Mouse (Mus musculus): ENCODE measurements around the gene Camk2b. TPM values are rescaled to one million over a fixed set of nuclear protein-coding genes. Genes with fewer than 3 reads are reported as not detected.

The Camk2b gene
- polyA plus RNA-seq, 1 experiment from 2014 or later, result 1.4 TPM

DNA sequence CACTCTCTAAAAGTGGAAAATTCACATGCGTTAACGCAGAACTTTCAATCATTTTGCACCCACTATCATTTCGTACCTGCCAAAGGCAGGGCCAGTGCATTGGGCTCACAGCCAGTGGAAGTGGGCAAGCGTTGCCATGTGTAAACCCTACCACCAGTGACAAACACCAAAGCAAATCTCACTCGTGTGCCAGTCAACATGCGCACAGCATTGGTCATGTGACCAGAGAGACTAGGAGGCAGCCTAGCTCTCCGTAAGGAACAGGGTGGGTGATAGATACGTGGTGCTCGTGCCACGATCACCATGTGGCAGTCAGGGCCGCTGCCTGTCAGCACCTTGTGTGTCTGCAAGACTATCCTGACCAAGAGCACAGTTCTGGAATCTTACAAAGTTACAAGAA lies 3.8 kb downstream of the Camk2b start:
- 72% methylated on average over 11 of the region's 11 CpGs for WGBS (ENCODE audit: insufficient replicate concordance)
- Histone ChIP-seq H3K9ac (ENCODE audit: low read depth, low read length) (no peak overlapping the region), H3K4me2 (ENCODE audit: low read depth, low read length) (no peak overlapping the region), H3K4me1 (ENCODE audit: control insufficient read depth, low read depth, low read length) (no peaks in the 10 kb centered on the region), H3K27me3 (ENCODE audit: control insufficient read depth, insufficient read depth, low read depth, low read length) (peaks cover 46% of the 10 kb centered on the region), H3K4me3 (ENCODE audit: low read depth, low read length) (no peak overlapping the region), H3K36me3 (ENCODE audit: control insufficient read depth, insufficient read depth) (no peaks in the 10 kb centered on the region), H3K9me3 (replicated peaks; ENCODE audit: control insufficient read depth, low read length) (no peaks in the 10 kb centered on the region), H3K27ac (ENCODE audit: low read length) (no peak overlapping the region)
- ATAC-seq (ENCODE audit: low read depth), result no peak

GRCm38 (mm10) chr11:6061891-6062290 lies 4.3 kb downstream of the Camk2b start:
- ATAC-seq (ENCODE audit: low read depth), result no peak

GRCm38 (mm10) chr11:6059162-6059561 lies 7.0 kb downstream of the Camk2b start:
- Histone ChIP-seq H3K27me3 (ENCODE audit: control insufficient read depth, insufficient read depth, low read depth, low read length) (peaks cover 15% of the 10 kb centered on the region), H3K9me3 (replicated peaks; ENCODE audit: control insufficient read depth, low read length) (no peaks in the 10 kb centered on the region), H3K4me1 (ENCODE audit: control insufficient read depth, low read depth, low read length) (no peaks in the 10 kb centered on the region), H3K27ac (ENCODE audit: low read length) (no peak overlapping the region), H3K4me2 (ENCODE audit: low read depth, low read length) (no peak overlapping the region), H3K4me3 (ENCODE audit: low read depth, low read length) (no peak overlapping the region), H3K9ac (ENCODE audit: low read depth, low read length) (no peak overlapping the region), H3K36me3 (ENCODE audit: control insufficient read depth, insufficient read depth) (no peaks in the 10 kb centered on the region)
- 79% methylated on average over 10 of the region's 10 CpGs for WGBS (ENCODE audit: insufficient replicate concordance)
- no peak for ATAC-seq (ENCODE audit: low read depth)

More at GRCm38 (mm10) chr11:6061891-6062290, 4.3 kb downstream of the Camk2b start:
- no peaks in the 10 kb centered on the region for H3K36me3 ChIP-seq (ENCODE audit: control insufficient read depth, insufficient read depth)
- WGBS (ENCODE audit: insufficient replicate concordance), result 61% methylated on average over 5 of the region's 5 CpGs
- no peaks in the 10 kb centered on the region for H3K9me3 ChIP-seq (replicated peaks; ENCODE audit: control insufficient read depth, low read length)
- H3K27me3 ChIP-seq (ENCODE audit: control insufficient read depth, insufficient read depth, low read depth, low read length), result peaks cover 42% of the 10 kb centered on the region
- no peak overlapping the region for H3K9ac ChIP-seq (ENCODE audit: low read depth, low read length)
- no peaks in the 10 kb centered on the region for H3K4me1 ChIP-seq (ENCODE audit: control insufficient read depth, low read depth, low read length)
- no peak overlapping the region for H3K4me2 ChIP-seq (ENCODE audit: low read depth, low read length)
- H3K4me3 ChIP-seq (ENCODE audit: low read depth, low read length), result no peak overlapping the region
- H3K27ac ChIP-seq (ENCODE audit: low read length), result no peak overlapping the region

DNA sequence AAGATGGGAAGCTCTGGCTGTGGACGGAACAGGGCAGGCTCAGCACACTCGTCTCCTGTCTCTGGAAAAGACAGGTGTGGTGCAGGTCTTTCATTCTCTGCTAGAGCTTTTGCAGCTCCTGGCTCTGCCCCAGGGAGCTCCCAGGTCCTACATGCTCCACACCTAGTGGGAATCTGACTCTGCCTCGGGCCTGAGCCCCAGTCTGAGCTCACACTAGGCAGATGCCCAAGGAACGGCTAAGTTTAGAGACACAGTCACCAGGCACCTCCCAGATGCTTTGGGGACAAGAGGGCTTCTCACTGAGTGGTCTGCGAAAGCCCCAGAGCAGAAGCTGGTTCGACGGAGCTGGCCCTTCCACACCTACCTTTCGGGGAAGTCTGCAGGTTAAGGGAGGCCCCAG lies 12.8 kb downstream of the Camk2b start:
- no peak overlapping the region for H3K9ac ChIP-seq (ENCODE audit: low read depth, low read length)
- H3K36me3 ChIP-seq (ENCODE audit: control insufficient read depth, insufficient read depth), result no peaks in the 10 kb centered on the region
- no peak overlapping the region for H3K27ac ChIP-seq (ENCODE audit: low read length)
- H3K4me1 ChIP-seq (ENCODE audit: control insufficient read depth, low read depth, low read length), result no peaks in the 10 kb centered on the region
- no peak overlapping the region for H3K4me3 ChIP-seq (ENCODE audit: low read depth, low read length)
- ATAC-seq (ENCODE audit: low read depth), result no peak
- no peak overlapping the region for H3K4me2 ChIP-seq (ENCODE audit: low read depth, low read length)
- H3K27me3 ChIP-seq (ENCODE audit: control insufficient read depth, insufficient read depth, low read depth, low read length), result no peaks in the 10 kb centered on the region
- WGBS (ENCODE audit: insufficient replicate concordance), result 62% methylated on average over 8 of the region's 8 CpGs
- no peaks in the 10 kb centered on the region for H3K9me3 ChIP-seq (replicated peaks; ENCODE audit: control insufficient read depth, low read length)

DNA sequence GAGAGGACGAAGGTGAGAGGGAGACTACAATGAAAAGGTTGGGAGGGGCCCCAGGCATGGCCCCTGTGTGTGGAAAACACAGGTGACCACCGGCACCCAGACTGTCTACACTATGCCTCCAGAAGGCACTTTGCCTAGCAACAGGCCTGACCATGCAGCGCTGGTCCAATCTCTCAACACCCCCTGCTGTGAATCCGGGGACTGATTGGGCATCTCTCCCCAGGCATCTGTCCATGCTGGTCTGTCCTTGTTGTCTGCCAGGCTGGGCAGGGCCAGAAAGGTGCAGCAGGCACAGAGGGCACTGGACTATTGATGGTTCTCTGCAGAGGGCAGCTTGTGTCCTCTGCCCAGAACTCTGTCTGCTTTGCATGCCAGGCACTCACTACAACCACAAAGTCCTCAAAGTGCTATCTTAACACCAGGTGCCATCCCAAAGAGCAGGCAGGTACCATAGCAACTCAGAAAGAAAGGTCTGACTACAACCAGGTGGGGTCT lies 16.0 kb downstream of the Camk2b start:
- no peaks in the 10 kb centered on the region for H3K9me3 ChIP-seq (replicated peaks; ENCODE audit: control insufficient read depth, low read length)
- no peak overlapping the region for H3K4me2 ChIP-seq (ENCODE audit: low read depth, low read length)
- no peaks in the 10 kb centered on the region for H3K27me3 ChIP-seq (ENCODE audit: control insufficient read depth, insufficient read depth, low read depth, low read length)
- no peak overlapping the region for H3K4me3 ChIP-seq (ENCODE audit: low read depth, low read length)
- no peaks in the 10 kb centered on the region for H3K36me3 ChIP-seq (ENCODE audit: control insufficient read depth, insufficient read depth)
- H3K27ac ChIP-seq (ENCODE audit: low read length), result no peak overlapping the region
- H3K9ac ChIP-seq (ENCODE audit: low read depth, low read length), result no peak overlapping the region
- ATAC-seq (ENCODE audit: low read depth), result no peak
- H3K4me1 ChIP-seq (ENCODE audit: control insufficient read depth, low read depth, low read length), result no peaks in the 10 kb centered on the region
- WGBS (ENCODE audit: insufficient replicate concordance), result 60% methylated on average over 4 of the region's 4 CpGs

DNA sequence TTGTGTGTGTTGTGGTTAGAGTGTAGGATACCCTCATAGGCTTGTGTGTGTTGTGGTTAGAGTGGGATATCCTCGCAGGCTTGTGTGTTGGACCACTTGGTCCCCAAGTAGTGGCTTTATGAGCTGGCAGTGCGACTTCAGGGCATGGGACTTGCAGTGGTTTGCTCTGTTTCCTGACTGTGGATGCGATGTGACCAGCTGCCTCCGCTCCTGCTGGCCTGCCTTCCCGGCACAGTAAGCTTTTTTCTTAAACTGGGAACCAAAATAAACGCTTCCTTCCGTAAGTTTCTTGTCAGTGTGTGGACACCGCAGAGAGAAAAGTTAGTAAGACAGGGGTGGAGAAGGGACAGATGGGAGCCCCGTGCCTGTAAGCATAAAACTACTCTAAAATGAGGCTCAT lies 18.0 kb downstream of the Camk2b start:
- Histone ChIP-seq H3K4me3 (ENCODE audit: low read depth, low read length) (no peak overlapping the region), H3K36me3 (ENCODE audit: control insufficient read depth, insufficient read depth) (no peaks in the 10 kb centered on the region), H3K27me3 (ENCODE audit: control insufficient read depth, insufficient read depth, low read depth, low read length) (no peaks in the 10 kb centered on the region), H3K4me1 (ENCODE audit: control insufficient read depth, low read depth, low read length) (no peaks in the 10 kb centered on the region), H3K9me3 (replicated peaks; ENCODE audit: control insufficient read depth, low read length) (no peaks in the 10 kb centered on the region), H3K9ac (ENCODE audit: low read depth, low read length) (no peak overlapping the region), H3K27ac (ENCODE audit: low read length) (no peak overlapping the region), H3K4me2 (ENCODE audit: low read depth, low read length) (no peak overlapping the region)
- ATAC-seq (ENCODE audit: low read depth), result no peak
- WGBS (ENCODE audit: insufficient replicate concordance), result 46% methylated on average over 9 of the region's 9 CpGs

GRCm38 (mm10) chr11:6038929-6039328 lies 27.2 kb downstream of the Camk2b start:
- Histone ChIP-seq H3K4me2 (ENCODE audit: low read depth, low read length) (no peak overlapping the region), H3K36me3 (ENCODE audit: control insufficient read depth, insufficient read depth) (no peaks in the 10 kb centered on the region), H3K4me1 (ENCODE audit: control insufficient read depth, low read depth, low read length) (no peaks in the 10 kb centered on the region), H3K4me3 (ENCODE audit: low read depth, low read length) (no peak overlapping the region), H3K9ac (ENCODE audit: low read depth, low read length) (no peak overlapping the region), H3K27ac (ENCODE audit: low read length) (no peak overlapping the region), H3K9me3 (replicated peaks; ENCODE audit: control insufficient read depth, low read length) (no peaks in the 10 kb centered on the region), H3K27me3 (ENCODE audit: control insufficient read depth, insufficient read depth, low read depth, low read length) (no peaks in the 10 kb centered on the region)
- no peak for ATAC-seq (ENCODE audit: low read depth)
- 58% methylated on average over 7 of the region's 7 CpGs for WGBS (ENCODE audit: insufficient replicate concordance)

GRCm38 (mm10) chr11:6037686-6038085 lies 28.5 kb downstream of the Camk2b start:
- no peak overlapping the region for H3K4me2 ChIP-seq (ENCODE audit: low read depth, low read length)
- H3K9me3 ChIP-seq (replicated peaks; ENCODE audit: control insufficient read depth, low read length), result no peaks in the 10 kb centered on the region
- WGBS (ENCODE audit: insufficient replicate concordance), result 74% methylated on average over 7 of the region's 7 CpGs
- no peaks in the 10 kb centered on the region for H3K36me3 ChIP-seq (ENCODE audit: control insufficient read depth, insufficient read depth)
- no peak overlapping the region for H3K9ac ChIP-seq (ENCODE audit: low read depth, low read length)
- H3K4me3 ChIP-seq (ENCODE audit: low read depth, low read length), result no peak overlapping the region
- H3K27me3 ChIP-seq (ENCODE audit: control insufficient read depth, insufficient read depth, low read depth, low read length), result no peaks in the 10 kb centered on the region
- no peak for ATAC-seq (ENCODE audit: low read depth)
- no peak overlapping the region for H3K27ac ChIP-seq (ENCODE audit: low read length)
- no peaks in the 10 kb centered on the region; the same call in 1 of the 2 replicates for H3K4me1 ChIP-seq (ENCODE audit: control insufficient read depth, low read depth, low read length)

DNA sequence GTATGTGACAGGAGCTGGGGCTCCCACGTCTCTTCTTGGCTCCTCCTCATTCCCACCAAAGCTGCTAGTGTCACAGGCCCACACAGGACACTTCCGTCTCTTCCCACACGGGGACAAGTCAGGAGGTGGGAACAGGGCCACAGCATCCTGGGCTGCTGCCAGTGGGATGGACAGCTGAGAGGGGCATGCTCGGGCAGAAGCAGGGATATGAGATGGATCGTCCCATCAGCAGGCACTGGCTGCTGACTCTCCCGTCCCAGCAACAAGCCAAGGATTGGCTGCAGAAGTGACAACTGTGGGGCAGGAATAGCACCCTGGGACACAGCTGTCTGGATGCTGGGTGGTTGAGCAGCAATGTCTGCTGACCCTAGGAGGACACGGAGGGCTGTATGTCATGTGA lies 29.0 kb downstream of the Camk2b start:
- no peak for ATAC-seq (ENCODE audit: low read depth)
- WGBS (ENCODE audit: insufficient replicate concordance), result 69% methylated on average over 7 of the region's 7 CpGs
- H3K36me3 ChIP-seq (ENCODE audit: control insufficient read depth, insufficient read depth), result no peaks in the 10 kb centered on the region
- no peaks in the 10 kb centered on the region for H3K27me3 ChIP-seq (ENCODE audit: control insufficient read depth, insufficient read depth, low read depth, low read length)
- no peaks in the 10 kb centered on the region for H3K9me3 ChIP-seq (replicated peaks; ENCODE audit: control insufficient read depth, low read length)
- H3K4me1 ChIP-seq (ENCODE audit: control insufficient read depth, low read depth, low read length), result no peaks in the 10 kb centered on the region; the same call in 1 of the 2 replicates
- H3K9ac ChIP-seq (ENCODE audit: low read depth, low read length), result no peak overlapping the region
- H3K4me2 ChIP-seq (ENCODE audit: low read depth, low read length), result no peak overlapping the region
- no peak overlapping the region for H3K4me3 ChIP-seq (ENCODE audit: low read depth, low read length)
- H3K27ac ChIP-seq (ENCODE audit: low read length), result no peak overlapping the region

All from liver, embryonic 16.5 days (tissue).